Mouse (Mus musculus) erythroblast, embryonic 14.5 days (primary cell): ENCODE results near the gene Zfhx3.

ENCODE experiments used
- GATA1 ChIP-seq: IDR thresholded peaks from 2 replicates; pipeline ENCODE4 v1.6.1; 2012; ENCODE audit warnings: low read length, inconsistent platforms, mixed read lengths
- TAL1 ChIP-seq: IDR thresholded peaks from 3 replicates; pipeline ENCODE4 v1.6.1; 2012; ENCODE audit warnings: low read length, inconsistent platforms, mixed read lengths

DNA sequence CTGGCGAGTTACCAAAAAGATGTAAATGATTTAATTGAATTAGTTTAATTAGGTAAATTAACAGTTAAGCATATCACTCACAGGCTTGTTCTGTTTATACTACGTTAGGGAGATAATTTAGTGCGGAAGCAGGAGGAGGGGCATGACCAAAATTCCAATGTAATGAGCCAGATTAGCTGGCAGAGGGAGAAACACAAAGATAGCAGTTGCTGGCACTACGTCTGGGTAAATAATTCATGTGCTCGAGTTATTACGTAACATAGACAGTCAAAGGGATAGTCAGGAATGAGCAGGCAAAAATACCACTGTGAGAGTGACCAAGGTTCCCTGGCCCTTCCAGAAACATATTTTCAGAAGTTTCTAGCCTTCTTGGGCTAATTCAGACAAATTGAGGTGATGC, 426.6 kb downstream of the Zfhx3 start:
- no peak for TF ChIP-seq TAL1
- TF ChIP-seq GATA1 = no peak
